Mouse (Mus musculus) testis, adult 2 months (tissue): ENCODE measurements around the gene Yrdc.

Experiments
- CTCF ChIP-seq: fragments of 200-500 bp; IDR thresholded peaks from 2 replicates; pipeline ENCODE4 v1.5.1; 2012; ENCODE audit warnings: low read depth, mild to moderate bottlenecking, inconsistent platforms, low read length, moderate library complexity; ENCODE audit not compliant: control insufficient read depth, insufficient read depth, insufficient replicate concordance
- POLR2A ChIP-seq: fragments of 200-500 bp; IDR thresholded peaks from 2 replicates; pipeline ENCODE4 v1.6.1; 2012; ENCODE audit warnings: low read depth, mild to moderate bottlenecking, inconsistent platforms, low read length, moderate library complexity; ENCODE audit not compliant: control insufficient read depth

DNA sequence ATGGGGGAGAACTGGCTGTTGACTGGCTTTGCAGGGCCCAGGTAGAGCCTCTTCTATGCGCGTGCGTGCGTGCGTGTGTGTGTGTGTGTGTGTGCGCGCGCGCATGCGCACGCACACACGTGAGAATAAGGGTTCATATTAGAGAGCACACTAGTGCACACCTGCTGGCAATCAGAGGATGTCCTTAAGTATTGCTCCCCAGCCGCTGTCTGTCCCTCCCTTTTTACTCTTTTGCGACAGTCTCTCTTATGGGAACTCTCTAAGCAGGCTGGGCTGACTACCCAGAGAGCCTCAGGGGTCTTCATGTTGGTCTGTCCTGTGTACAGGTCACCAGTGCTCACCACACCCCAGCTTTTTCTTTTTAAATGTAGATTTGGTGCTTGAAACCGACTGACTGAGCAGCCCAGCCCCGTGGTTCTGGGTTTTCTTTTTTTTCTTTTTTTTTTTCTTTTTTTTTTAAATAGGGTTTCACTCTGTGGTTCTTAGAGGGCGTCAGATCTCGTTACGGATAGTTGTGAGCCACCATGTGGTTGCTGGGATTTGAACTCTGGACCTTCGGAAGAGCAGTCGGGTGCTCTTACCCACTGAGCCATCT, 25.0 kb upstream of the Yrdc start:
- TF ChIP-seq POLR2A (no peak), CTCF (no peak)
